Mouse (Mus musculus): ENCODE measurements around the gene Rnf4.

DNA sequence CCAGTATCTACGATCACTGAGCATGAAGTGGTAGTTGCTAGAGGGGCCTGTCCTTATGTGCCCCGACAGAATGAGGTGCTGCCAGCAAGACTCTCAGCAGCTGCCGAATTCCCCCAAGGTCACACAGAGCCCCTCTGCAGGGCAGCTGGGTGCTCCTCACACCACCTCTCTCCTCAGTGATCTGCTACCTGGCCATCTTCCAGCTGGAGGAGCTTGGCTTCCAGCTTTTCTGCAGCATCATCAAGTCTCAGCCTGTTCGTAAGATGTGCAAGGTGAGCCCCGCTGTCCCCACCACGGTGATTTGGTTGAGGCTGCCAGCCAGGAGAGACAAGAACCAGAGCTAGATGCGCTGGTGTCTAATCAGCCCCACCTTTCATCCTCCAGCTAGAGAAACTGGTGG lies 33.7 kb upstream of the Rnf4 start:
- TF ChIP-seq ZNF384 (IDR thresholded peaks at IDR 0.05; ENCODE audit: low read depth, low read length) (no peak), CHD2 (IDR thresholded peaks at IDR 0.05; ENCODE audit: low read depth, low read length) (no peak), MAFK (IDR thresholded peaks at IDR 0.05; ENCODE audit: insufficient read depth, low read depth, low read length) (no peak)
